Mouse (Mus musculus) NIH3T3 (cell line): ENCODE data around the gene Fbxl15.

Experiments used
- DNase-seq: peaks from one replicate; pipeline ENCODE4 v3.0.0-alpha.2; 2012; ENCODE audit warnings: low read depth

Fbxl15 gene

DNA sequence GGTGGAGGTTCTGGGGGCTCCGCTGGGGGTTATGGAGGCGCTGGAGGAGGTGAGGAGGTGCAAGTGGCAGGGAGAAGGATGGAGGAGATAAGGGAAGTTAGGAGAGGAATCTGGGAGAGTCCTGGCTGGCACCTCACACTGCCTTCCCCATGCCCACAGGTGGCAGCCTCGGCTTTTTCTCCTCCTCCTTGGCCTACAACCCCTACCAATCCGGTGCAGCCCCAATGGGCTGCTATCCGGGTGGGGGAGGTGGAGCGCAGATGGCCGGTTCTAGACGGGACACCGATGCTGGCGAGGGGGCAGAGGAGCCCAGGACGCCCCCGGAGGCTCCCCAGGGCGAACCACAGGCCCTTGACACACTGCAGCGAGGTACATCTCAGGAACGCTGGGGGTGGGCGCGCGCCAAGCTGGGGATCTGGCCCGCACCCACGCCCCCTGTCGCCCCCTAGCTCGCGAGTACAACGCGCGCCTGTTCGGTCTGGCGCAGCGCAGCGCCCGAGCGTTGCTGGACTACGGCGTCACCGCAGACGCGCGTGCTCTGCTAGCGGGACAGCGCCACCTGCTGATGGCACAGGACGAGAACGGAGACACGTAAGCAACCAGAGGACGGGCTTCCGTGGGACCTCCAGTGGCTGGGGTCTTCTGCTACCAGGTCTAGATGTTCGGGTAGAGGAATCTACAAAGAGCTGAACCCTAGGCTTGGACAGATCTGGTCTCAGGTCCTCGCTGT lies 19.1 kb upstream of the Fbxl15 start:
- peak; percentile 91 for DNase-seq

DNA sequence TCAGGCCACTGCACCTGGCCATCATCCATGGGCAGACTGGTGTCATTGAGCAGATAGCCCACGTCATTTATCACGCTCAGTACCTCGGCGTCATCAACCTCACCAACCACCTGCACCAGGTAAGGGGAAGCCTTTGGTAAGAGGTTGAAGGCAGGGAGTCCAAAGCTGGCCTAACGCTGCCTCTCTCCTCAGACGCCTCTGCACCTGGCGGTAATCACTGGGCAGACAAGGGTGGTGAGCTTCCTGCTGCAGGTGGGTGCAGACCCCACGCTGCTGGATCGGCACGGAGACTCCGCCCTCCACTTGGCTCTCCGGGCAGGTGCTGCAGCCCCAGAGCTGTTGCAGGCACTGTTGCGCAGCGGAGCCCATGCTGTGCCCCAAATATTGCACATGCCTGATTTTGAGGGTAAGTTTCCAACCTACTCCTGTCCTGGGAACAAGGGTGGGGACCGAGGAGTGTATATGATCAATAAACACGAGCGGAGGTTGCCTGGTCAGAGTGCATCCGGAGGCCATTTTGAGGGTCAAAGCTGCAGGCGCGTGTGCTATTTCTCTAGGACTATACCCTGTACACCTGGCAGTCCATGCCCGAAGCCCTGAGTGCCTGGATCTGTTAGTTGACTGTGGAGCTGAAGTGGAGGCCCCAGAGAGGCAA lies 18.2 kb upstream of the Fbxl15 start:
- no peak for DNase-seq

DNA sequence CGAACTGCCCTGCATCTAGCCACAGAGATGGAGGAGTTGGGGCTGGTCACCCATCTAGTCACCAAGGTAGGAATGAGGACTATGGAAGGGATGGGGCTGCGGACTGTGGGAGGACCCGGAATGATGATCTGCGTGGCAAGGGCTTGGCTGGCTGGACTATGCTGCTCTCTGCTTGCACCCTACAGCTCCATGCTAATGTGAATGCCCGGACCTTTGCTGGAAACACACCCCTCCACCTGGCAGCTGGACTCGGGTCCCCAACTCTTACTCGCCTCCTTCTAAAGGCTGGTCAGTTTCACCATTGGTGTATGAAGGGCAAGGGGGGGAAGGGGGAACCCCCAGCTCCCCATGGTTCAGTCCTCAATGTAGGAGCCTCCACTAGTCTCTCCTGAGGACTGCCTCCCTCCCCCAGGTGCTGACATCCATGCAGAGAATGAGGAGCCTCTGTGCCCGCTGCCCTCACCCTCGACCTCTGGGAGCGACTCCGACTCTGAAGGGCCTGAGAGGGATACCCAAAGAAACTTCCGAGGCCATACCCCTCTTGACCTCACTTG lies 17.6 kb upstream of the Fbxl15 start:
- DNase-seq: no peak

DNA sequence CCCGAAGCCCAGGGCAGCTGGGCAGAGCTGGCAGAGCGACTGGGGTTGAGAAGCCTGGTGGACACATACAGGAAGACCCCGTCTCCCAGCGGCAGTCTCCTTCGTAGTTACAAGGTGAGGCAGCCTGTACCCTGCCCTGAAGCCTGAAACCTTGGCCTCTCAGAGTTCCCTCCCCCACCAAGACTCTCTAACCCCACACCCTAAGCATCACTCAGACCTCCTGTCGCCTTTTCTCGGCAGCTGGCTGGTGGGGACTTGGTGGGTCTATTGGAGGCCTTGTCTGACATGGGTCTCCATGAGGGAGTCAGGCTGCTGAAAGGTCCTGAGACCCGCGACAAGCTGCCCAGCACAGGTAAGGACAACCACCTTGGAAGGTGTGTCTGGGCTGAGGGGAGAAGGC lies 16.6 kb upstream of the Fbxl15 start:
- no peak for DNase-seq

DNA sequence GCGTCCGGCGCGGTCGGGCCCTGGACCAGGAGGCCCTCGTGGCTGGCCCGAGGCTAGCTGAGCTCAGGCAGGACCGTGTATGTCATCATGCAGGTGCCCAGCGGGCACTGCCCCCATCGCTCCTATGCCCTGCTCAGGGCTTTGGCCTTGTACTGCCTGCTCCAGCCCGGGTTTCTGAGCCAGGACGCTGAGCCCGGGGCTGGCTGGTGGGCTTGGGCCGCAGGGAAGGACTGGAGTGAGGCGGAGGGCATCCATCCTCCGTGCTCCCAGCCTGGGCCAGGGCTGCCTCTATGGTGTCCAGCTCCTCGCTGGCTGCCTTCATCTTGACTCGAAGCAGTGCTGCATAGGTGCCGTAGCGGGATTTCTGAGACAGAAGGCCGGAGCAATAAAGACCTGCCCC lies 15.4 kb upstream of the Fbxl15 start:
- DNase-seq: no peak

DNA sequence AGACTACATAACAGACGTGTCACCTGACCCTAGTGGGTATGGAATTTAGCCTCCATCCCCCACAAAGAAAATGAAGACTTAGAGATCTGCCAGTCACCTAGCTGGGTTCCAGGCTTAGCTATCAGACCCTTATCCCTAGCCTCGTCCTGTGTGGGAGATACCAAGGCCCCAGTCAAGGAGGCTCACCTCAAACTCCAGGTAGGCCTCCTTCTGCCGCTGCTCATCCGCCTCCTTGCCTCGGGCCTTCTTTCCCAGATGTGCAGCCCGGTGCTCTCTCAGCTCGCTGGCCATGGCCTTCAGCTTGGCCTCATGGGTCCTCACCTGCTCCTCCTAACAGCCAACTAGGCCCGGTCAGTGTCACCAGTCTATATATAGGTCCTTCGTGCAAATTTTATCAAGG lies 14.9 kb upstream of the Fbxl15 start:
- no peak for DNase-seq

DNA sequence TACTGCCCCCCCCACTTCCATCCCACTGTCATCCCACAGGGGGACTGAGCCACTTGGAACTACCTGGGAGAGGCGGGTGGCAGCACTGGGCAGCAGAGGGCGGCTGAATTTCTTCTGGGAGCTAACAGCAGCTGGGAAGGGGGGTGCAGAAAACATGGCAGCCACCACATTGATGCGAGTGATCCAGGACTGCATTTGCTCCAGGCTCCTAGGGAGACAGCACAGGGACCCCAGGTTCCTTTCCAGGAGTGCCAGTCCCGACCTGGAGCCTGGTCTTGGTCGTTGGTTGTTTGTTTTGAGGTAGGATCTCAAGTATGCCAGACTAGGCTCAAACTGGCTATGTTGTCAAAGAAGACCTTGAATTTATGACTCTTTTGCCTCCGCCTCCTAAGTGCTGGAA lies 14.4 kb upstream of the Fbxl15 start:
- no peak for DNase-seq

DNA sequence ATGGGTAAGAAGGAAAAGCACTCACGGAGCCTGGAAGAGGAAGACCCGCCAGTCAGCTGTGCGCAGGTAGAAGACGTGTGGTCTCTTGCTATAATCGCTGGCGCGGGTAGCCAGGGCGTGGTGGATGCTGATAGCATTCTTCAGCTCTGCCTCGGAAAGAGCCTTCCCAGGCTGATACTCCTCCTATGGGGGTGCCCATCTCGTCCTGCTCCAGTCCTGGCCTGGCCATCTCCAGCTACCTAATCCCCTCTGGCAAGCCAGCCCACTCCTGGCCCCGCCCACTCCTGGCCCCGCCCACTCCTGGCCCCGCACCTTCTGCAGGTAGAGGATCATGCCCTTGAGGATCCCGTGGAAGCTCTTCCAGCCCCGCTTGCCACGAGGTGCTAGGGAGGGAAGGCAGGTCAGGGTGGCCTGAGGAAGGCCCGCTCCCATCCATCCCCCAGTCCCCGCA lies 13.8 kb upstream of the Fbxl15 start:
- DNase-seq: no peak

DNA sequence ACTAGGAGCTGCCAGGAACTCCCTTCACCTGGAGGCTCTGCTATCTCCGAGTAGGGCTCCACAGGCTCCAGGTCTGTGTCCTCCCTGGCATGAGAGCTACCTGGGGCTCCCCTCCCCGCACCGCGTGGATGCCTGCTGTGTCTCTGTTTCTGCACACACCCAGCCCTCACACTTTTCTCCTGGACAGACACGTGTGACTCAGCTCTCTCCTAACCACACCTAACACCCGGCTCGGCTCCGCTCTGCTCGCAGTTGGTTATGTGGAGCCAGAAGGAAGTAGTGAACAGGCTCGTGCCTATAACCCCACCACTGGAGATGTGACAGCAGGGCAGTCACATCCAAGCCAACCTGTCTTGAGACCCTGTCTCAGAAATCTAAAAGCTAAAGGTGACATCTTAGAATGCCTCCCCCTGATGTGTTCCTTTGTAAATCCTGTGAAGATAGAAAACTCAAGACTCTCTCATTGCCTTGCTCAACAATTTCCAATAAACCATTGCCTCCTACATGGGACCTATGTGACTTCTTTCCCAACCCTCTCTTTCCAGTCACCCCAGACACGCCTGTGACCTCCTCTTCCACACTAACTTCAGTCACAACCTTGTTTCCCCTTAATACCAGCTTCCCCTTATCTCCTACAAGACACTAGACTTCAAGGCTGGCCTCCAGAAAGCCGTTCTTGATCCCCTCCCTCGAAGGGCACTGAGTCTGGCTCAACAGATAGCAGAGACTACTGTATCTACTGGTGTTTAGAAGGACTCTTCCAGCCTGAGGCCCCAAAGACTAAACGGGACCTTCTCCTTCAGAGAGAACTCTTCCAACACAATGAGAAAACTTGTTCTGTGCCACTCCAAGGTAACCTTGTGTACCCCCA lies 12.9 kb upstream of the Fbxl15 start:
- peak; percentile 54 for DNase-seq

DNA sequence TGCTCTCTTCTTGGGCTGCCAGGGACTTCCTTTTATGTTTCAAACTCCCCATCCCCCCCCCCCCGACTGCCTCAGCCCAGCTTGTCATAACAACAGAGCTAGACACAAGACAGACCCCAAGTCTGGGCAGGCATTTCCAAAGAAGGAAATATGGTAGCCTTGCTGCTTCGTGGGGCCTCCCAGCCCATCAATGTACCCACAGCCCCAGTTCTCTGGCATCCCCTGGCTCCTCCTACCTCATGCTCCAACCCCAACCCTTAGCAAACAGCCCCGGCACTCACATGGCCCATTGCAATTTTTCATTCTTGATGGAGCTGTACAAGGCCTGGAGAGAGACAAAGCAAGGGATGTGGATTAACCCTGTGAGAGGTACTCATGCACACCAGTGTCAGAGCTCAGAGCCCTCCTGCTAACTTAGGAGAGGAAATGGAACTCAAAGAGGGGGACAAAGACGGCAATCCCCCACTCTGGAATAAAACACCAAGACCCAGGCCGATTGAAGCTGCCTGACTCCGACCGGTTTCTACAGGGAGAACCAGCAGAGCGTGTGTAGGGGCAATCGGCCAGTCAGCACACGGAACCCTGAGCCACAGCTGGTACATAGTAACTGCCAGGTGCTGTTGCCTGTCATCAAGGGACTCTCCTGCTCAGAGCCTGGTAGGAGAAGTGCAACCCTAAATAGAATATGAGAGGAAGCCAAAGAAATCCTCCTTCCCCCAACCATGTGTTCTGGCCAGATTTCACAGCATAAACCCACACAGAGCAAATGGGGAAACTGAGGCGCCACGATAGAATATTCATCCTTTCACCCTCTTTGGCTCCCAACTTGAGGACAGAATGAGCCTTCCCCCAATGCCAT lies 12.0 kb upstream of the Fbxl15 start:
- DNase-seq: no peak

DNA sequence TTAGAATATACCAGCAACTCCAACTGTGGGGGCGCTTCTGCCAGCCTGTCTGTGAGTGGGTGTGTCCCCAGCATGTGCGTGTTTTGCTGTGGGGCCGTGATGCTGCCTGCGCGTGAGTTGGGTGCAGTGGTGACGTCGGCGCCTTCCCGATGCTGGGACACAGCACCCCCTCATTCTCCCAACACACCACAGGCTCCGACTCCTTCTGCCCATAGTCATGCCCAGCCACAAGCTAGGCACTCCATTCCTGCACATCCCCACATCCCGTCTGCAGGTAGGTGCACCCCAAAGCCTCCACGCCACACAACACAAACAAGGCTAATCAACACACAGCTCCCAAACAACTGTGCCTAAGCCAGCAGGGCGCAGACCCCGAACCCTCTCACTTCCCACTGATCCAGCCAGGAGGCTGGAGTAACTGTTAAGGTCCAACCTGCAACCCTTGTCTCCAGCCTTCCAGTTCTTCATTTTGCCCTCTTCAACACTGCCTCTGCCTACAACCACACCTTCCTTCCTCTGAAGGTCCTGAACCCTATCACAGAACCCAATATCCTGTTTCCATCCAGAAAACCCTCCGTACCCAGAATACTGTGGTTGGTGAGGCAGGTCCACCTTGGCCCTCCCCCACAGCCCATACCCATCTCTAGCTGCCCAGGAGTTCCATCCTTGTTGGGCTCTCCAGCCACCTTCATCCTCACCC lies 11.0 kb upstream of the Fbxl15 start:
- DNase-seq: no peak

DNA sequence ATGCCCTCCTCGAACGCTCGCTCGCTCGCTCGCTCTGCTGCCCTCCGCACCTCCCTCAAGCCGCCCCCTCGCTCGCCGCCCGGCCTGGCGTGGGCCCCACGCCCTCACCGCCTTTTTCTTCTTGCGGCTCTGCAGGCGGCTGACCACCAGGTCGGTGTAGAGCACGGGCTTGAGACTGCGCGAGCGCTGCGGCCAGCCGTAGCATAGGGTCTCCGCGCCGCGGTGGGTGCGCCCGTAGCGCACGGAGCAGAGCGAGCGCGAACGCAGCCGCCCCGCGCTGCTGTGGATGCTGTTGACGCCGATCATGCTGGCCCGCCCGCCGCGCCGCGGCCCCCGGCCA lies 10.5 kb upstream of the Fbxl15 start:
- DNase-seq: no peak

DNA sequence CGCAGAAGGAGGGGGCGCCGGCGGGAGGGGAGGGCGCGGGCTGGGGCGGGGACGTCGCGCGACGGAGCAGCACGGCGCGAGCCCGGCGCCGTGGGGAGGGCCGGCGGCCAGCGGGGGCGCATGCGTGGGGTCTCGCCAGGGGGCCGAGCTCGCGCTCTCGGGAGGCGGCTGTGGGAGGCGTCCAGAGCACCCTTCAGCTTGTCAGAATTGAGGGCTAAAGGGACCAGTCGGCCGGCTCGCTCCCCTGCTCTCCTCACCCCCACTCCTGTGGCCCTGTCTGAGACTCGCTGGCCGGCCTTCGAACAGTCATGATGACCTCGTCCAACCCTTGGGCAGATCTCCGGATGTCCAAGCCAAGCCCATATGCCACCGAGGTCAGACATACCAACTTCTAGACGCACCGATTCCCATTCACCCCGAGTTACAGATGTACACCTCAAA lies 9.9 kb upstream of the Fbxl15 start:
- no peak for DNase-seq

DNA sequence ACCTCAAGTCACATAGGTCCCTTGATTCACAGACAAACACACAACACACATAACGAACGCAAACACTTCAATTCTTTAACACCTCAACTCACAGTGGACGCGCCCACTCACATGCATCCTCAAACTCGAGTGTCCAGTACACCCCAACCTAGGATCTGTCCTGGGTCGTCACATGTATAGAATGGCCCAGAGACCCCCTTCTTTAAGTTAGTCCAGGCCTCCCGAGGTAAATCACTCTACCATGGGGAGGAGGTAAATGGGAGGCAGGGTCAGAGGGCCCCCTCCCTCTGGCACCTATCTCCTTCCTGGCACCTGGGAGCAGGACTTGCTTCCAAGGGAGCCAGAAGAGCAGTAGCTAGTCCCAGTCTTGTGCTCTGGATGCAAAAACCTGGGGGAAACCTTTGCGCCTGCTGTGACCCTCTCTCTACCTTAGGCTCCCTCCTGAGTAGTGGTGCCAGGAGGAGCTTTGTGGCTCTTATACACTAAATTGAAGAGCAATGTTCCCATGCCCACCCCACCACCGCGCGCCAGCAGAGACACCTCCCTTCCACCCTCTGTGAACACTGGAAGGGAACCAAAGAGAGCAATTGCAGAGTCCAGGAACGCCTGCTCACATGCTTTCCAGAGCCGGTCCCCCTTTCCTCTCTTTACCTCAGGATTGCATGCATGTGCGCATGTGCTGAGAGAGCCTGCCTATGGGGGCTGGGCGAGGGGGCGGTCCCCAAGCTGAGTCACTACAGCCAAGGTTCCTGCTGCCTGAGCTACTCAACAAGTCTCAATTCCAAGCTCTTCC lies 9.2 kb upstream of the Fbxl15 start:
- peak; percentile 98 for DNase-seq

DNA sequence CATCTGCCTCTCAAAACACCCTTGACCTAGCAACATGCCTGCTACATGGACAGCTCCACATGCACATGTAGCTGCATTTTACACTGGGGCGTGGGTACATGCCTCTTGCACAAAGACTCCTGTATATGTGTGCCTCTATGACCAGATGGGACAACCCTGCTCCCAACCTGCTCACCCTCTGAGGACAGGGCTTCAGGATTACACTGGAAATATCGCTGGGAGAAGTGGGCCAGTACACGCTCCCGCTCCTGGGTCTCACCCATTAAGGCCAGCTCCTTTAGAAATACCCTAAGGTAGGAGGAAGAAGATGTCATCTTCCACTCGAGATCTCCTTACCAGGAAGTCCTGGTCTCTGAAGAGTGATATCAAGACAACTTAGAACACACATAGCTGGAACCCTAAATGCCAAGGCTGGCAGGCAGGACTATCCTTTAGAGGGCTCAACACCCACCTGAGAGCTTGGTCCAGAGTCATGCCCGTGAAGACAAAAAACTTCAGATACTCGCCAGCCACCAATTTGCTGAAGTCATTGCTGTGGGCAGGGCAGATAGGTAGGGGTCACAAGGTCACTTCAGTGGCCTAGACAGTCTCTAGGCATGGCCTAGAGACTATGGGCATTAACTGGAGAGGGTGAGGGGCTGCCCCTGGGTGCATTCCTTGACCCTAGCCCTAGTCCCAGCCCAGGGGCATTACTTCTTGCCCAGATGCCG lies 7.8 kb upstream of the Fbxl15 start:
- no peak for DNase-seq

DNA sequence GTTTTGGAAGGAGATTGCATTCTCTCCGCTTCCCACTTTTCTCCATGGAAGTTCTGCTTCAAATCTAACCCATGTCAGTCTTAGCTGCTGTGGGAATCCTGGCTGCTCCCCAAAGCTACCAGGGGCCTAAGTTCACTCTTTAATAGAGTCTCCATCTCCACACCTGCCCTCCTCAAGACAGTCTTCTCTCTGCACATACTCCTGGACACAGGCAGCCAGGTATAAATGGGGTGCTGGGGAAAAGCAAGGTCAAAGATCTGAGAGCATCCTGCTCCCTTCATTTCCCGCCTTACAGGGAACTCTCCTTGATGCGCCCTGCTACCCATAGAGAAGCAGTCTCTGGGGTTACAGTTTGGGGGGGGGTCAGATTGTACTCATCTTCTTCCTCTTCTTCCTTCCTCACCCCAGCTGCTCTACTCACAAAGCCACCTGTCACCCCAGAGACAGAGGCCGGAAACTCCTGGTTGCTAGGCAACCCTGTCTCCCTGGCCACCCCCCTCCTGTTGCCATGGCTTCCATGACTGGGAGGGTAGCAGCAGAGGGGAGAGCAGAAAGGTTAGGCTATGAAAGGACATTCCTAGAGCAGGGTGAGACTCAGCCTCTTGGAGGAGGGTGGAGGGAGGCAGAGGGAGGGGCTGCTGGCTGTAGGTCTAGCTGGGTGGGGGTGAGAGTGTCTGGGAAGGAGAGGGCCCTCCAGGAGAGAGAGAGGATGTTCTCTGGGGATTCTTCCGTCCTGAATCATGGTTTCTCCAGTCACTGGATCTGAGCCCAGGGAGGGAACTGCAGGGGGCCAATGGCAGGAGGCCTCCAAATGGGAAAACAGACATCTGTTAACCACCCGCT lies 6.7 kb upstream of the Fbxl15 start:
- peak; percentile 95 for DNase-seq

DNA sequence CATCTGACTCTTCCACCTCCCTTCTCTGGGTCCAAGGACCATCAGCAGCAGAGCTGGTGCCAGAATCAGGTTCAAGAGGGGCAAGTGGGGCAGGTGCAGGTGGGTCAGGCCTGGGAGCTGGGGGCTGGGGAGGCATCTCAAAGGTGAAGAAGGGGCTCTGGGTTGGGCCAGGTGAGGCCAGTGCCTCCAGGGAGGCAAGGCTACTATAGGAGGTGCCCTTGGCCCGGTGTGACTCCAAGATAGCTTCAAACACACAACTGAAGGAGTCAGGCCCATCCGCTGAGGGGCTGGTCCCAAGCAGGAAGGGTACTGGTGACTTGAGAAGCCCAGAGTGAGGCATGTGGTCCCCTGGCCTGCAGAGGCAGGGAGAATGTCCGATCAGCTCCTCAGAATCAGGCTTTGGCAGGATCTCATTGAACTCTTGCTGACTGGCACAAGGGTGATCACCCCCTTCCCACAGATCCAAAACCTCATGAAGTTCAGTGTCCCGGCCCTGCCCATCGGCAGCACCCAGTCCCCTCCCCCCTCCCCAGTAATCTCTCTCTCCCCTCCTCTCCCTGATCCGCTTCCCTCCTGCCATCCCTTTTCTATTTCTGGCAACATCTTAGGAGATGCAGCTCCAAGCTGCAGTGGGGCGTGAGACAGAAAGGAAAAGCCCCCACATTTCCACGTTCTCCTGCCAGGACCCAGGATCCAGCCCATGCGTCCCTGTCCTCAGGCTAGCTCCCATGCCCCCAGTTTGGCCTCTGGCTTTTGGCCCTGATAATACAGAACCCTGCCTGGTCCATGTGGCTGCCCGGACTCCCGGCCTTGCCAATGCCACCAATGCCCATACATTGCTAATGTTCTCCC lies 5.6 kb upstream of the Fbxl15 start:
- DNase-seq: no peak
